Mouse (Mus musculus) frontal cortex, adult (tissue): ENCODE measurements around the gene Rbmx2.

Source experiments
- ATAC-seq: cut with Nextera tagmentation; 2 replicates; pipeline ENCODE4 v1.9.2; 2017; ENCODE audit warnings: mild to moderate bottlenecking, moderate library complexity, mixed read lengths; ENCODE audit not compliant: low TSS enrichment

Rbmx2 gene

GRCm38 (mm10) chrX:48694864-48695371 lies at the start of gene Rbmx2:
Rbmx2 (plus strand) TSS chrX:48695004.
- peak; percentile 100 for ATAC-seq

GRCm38 (mm10) chrX:48666807-48667206 lies 28.0 kb upstream of the Rbmx2 start:
- peak; percentile 50; the same call in 1 of the 2 replicates for ATAC-seq

- ATAC-seq = no peak
Measured at GRCm38 (mm10) chrX:48669588-48669987, 25.2 kb upstream of the Rbmx2 start.

GRCm38 (mm10) chrX:48671714-48672113 lies 23.1 kb upstream of the Rbmx2 start:
- no peak for ATAC-seq

- no peak for ATAC-seq
Measured at GRCm38 (mm10) chrX:48674171-48674570, 20.6 kb upstream of the Rbmx2 start, which contains the start of gene Gpr119. Gpr119 (minus strand) TSS chrX:48674478.

GRCm38 (mm10) chrX:48683451-48683850 lies 11.4 kb upstream of the Rbmx2 start:
- ATAC-seq = peak; percentile 87

GRCm38 (mm10) chrX:48683857-48684256 lies 10.9 kb upstream of the Rbmx2 start:
- no peak for ATAC-seq

GRCm38 (mm10) chrX:48694460-48694859 lies 344 bp upstream of the Rbmx2 start:
- ATAC-seq = peak; percentile 80

- no peak for ATAC-seq
Measured at GRCm38 (mm10) chrX:48709701-48710100, 14.9 kb downstream of the Rbmx2 start.

- ATAC-seq = no peak
Measured at GRCm38 (mm10) chrX:48712846-48713245, 18.0 kb downstream of the Rbmx2 start.

- no peak for ATAC-seq
Measured at GRCm38 (mm10) chrX:48754710-48755283, 60.0 kb downstream of the Rbmx2 start.
